Mouse (Mus musculus) midbrain, embryonic 16.5 days (tissue): ENCODE measurements at regions not wholly inside any gene's neighbourhood (a gene's known extent, or its start where the extent isn't known, plus 50 kb on each side); places are given as distances from the start of the nearest gene placed in this dataset.

Experiments used
- ATAC-seq: fragments of 200-750 bp; cut with Nextera tagmentation; 2 replicates; pipeline ENCODE4 v1.8.0; 2017; ENCODE audit warnings: moderate TSS enrichment
- H3K27ac ChIP-seq: fragments of 300-500 bp; sonication (generic); 2 replicates; pipeline ENCODE4 v1.5.1; 2014; ENCODE audit warnings: mild to moderate bottlenecking, low read length, mixed read lengths
- H3K27me3 ChIP-seq: fragments of 300-500 bp; sonication (generic); 2 replicates; pipeline ENCODE4 v1.6.1; 2014; ENCODE audit warnings: low read depth, low read length, mixed read lengths; ENCODE audit not compliant: control insufficient read depth, insufficient read depth
- H3K36me3 ChIP-seq: fragments of 300-500 bp; sonication (generic); 2 replicates; pipeline ENCODE4 v1.6.1; 2014; ENCODE audit warnings: mild to moderate bottlenecking, low read length, moderate library complexity, mixed read lengths; ENCODE audit not compliant: control insufficient read depth, insufficient read depth
- H3K4me1 ChIP-seq: fragments of 300-500 bp; sonication (generic); 2 replicates; pipeline ENCODE4 v1.6.1; 2014; ENCODE audit warnings: mild to moderate bottlenecking, low read length, mixed read lengths; ENCODE audit not compliant: control insufficient read depth, insufficient read depth
- H3K4me2 ChIP-seq: fragments of 300-500 bp; sonication (generic); 2 replicates; pipeline ENCODE4 v1.6.1; 2014; ENCODE audit warnings: mild to moderate bottlenecking, low read length, mixed read lengths
- H3K4me3 ChIP-seq: fragments of 300-500 bp; sonication (generic); 2 replicates; pipeline ENCODE4 v1.5.1; 2014; ENCODE audit warnings: low read depth, mild to moderate bottlenecking, low read length, moderate library complexity, mixed read lengths
- H3K9ac ChIP-seq: fragments of 300-500 bp; sonication (generic); 2 replicates; pipeline ENCODE4 v1.6.1; 2014; ENCODE audit warnings: low read depth, low read length, mixed read lengths
- H3K9me3 ChIP-seq: fragments of 300-500 bp; sonication (generic); replicated peaks from 2 replicates; pipeline ENCODE4 v1.6.1; 2014; ENCODE audit warnings: mild to moderate bottlenecking, low read length, mixed read lengths; ENCODE audit not compliant: control insufficient read depth, poor library complexity, severe bottlenecking
- WGBS: fragments of 180-500 bp; shearing (Covaris S2); extraction: QIAGEN DNeasy Blood & Tissue Kit; methylation state at CpG from one replicate; pipeline ENCODE4 v1.1.7; 2014; 5-methylcytosine and 5-hydroxymethylcytosine counted together

DNA sequence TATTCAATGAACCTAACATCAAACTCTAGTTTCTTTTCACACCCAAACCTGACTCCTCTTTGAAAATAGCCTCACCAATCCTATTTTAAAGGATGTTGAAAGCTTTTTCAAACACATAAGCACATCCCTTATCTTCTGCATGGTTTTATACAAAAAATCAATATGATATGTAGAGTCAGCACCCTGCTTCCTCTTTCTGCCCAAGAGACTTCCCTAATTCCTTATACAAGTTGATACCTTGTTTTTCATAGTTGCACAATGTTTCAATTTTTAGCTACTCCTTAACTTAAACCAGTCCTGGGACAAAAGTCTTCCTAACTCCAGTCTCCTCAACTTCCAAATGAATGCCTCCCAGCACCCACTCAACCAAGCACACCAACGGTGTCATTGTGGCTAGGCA lies 266.1 kb upstream of the Dynlrb2 start:
- Histone ChIP-seq H3K4me1 (peaks cover 2% of the 10 kb centered on the region; the same call in 1 of the 2 replicates), H3K27me3 (no peaks in the 10 kb centered on the region), H3K9ac (no peak overlapping the region), H3K9me3 (no peaks in the 10 kb centered on the region), H3K36me3 (no peaks in the 10 kb centered on the region), H3K27ac (no peak overlapping the region), H3K4me3 (no peak overlapping the region), H3K4me2 (no peak overlapping the region)
- ATAC-seq: no peak
- WGBS: 90% methylated on average over 1 of the region's 1 CpGs

DNA sequence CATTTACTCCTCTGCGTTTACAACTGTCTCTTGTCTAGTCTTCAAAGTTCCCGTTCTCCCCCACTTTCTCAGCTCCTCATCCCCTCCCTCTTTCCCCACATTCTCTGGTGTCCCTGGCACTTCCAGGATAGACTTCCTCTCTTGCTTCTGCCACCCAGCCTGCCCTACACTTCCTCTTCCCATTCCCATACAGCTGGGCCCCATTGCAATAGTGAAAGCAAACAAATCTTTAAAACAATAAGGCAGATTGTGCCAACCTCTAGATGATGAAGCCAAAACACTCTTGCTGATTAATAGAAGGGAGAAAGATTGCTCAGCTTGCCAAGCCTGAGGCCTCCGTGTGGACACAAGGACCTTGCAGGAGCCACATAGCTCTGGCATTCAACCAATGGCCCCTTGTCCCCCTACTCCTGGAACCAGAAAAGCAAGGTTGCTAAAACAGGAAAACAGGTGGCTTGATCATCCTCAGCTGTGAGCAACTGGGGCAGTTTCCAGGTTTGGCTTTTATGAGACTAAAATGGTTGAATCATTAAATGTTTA lies 267.1 kb upstream of the Dynlrb2 start:
- no peaks in the 10 kb centered on the region for H3K36me3 ChIP-seq
- WGBS: 89% methylated on average over 3 of the region's 3 CpGs
- H3K4me3 ChIP-seq: no peak overlapping the region
- ATAC-seq: no peak
- no peaks in the 10 kb centered on the region for H3K9me3 ChIP-seq
- H3K27ac ChIP-seq: no peak overlapping the region
- H3K27me3 ChIP-seq: no peaks in the 10 kb centered on the region
- no peak overlapping the region for H3K4me2 ChIP-seq
- no peak overlapping the region for H3K9ac ChIP-seq
- no peaks in the 10 kb centered on the region for H3K4me1 ChIP-seq

DNA sequence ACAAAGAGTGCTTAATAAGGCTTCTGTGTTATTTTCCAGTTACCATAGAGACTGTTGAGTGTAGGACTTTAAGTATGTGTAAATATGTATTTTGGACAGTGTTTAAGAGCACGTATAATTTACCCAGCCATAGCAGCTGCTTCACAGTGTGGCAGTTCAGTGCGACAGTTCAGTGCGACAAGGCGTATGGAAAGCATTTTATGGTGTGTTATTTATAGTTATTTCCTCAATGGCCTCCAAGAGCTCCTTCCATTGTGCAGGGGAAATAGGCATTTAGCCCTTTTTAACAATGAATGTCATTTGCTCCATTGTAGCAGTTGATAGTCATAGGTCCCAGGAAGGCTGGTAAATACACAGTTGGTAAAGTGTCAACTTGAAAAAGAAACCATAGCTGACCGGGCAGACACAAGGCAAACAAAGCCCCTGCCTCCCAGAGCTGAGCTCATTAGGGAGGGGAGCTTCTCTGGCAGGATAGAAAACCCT lies 275.1 kb upstream of the Dynlrb2 start:
- Histone ChIP-seq H3K4me3 (no peak overlapping the region), H3K36me3 (no peaks in the 10 kb centered on the region), H3K27ac (no peak overlapping the region), H3K4me2 (no peak overlapping the region), H3K9me3 (no peaks in the 10 kb centered on the region), H3K27me3 (no peaks in the 10 kb centered on the region), H3K4me1 (no peaks in the 10 kb centered on the region), H3K9ac (no peak overlapping the region)
- WGBS: 17% methylated on average over 5 of the region's 5 CpGs
- ATAC-seq: no peak

DNA sequence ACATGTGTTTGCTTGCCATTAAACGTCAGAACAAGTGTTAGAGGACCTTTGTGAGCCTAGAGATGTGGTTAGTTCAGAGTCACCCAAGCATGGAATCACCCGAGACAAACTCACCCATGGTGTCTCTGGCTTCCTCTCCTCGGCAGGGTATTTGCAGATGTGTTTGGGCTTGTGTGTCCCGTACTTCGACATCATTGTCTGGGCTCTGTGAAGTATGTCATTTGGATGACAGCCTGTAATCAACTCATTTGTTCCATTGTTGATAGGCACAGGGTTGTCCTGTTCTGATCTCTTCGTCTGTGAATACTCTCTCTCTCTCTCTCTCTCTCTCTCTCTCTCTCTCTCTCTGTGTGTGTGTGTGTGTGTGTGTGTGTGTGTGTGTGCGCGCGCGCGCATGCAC lies 277.8 kb upstream of the Dynlrb2 start:
- H3K27ac ChIP-seq: no peak overlapping the region
- H3K36me3 ChIP-seq: no peaks in the 10 kb centered on the region
- H3K9me3 ChIP-seq: no peaks in the 10 kb centered on the region
- H3K27me3 ChIP-seq: no peaks in the 10 kb centered on the region
- no peak overlapping the region for H3K4me2 ChIP-seq
- 64% methylated on average over 11 of the region's 11 CpGs for WGBS
- no peak for ATAC-seq
- no peaks in the 10 kb centered on the region for H3K4me1 ChIP-seq
- H3K9ac ChIP-seq: no peak overlapping the region
- H3K4me3 ChIP-seq: no peak overlapping the region

DNA sequence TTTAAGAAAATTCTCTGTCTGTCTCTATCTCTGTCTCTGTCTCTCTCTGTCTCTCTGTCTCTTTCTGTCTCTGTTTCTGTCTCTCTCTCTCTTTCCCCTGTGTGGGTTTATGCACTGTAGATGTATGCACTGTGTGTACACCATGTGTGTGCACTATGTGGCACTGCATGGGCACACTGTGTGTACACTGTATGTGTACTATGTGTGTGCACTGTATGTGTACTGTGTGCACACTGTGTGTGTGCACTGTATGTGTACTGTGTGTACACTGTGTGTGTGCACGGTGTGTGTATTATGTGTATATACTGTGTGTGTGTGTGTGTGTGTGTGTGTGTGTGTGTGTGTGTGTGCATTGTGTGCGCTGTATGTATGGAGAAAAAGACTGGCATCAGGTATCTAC lies 281.5 kb upstream of the Dynlrb2 start:
- Histone ChIP-seq H3K9ac (no peak overlapping the region), H3K4me2 (no peak overlapping the region), H3K27me3 (no peaks in the 10 kb centered on the region), H3K9me3 (no peaks in the 10 kb centered on the region), H3K4me1 (no peaks in the 10 kb centered on the region), H3K4me3 (no peak overlapping the region), H3K27ac (no peak overlapping the region), H3K36me3 (no peaks in the 10 kb centered on the region)
- WGBS: 100% methylated on average over 2 of the region's 2 CpGs
- ATAC-seq: no peak

DNA sequence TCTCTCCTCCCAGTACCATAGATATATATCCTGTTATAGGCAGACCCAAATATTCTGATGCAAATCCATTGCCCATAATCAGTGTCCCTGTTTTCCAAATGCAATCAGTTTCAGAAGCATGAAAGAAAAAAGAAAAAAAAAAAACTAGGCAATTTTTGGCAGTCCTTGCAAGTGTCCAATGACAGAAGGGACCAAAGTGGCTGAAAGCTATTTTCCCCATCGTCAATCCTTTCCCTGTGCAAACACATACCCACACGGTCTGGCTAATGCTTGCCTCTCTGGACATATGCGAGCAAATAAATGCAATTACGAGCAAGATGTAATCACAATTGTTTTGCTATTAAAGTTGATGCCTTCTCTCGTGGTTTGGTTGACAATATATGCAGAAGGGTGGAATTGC lies 288.9 kb upstream of the Dynlrb2 start:
- Histone ChIP-seq H3K36me3 (no peaks in the 10 kb centered on the region), H3K27me3 (no peaks in the 10 kb centered on the region), H3K4me3 (no peak overlapping the region), H3K4me1 (no peaks in the 10 kb centered on the region), H3K27ac (no peak overlapping the region), H3K4me2 (no peak overlapping the region), H3K9me3 (no peaks in the 10 kb centered on the region), H3K9ac (no peak overlapping the region)
- 74% methylated on average over 5 of the region's 5 CpGs for WGBS
- no peak for ATAC-seq

DNA sequence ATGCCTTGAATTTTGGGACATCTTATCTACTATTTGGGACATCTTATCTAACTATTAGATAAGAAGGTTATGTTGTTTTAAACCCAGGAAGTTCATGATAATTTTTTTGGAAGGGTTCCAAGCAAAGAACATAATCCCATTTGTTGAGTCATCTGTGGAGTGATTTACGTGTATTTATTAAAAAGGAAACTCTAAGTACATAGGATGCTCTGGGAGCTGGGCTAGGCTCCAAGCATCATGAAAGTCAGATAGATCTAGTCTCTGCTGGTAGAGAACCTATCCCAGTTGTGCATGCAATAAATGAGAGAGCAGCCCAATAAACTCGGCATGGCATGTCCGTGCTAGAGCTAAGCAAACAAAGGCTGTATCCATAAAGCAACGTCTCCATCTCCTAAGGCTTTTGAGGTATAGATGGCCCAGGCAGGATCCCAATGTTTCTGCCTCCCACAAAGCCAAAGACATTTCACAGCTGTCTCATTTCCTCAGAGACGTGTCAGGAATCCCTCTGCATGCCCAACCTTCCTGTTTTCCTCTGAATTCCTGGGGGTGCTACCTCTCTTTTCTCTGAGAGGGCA lies 289.4 kb upstream of the Dynlrb2 start:
- no peaks in the 10 kb centered on the region for H3K36me3 ChIP-seq
- WGBS: 66% methylated on average over 5 of the region's 5 CpGs
- H3K27ac ChIP-seq: no peak overlapping the region
- H3K27me3 ChIP-seq: no peaks in the 10 kb centered on the region
- no peak for ATAC-seq
- H3K9ac ChIP-seq: no peak overlapping the region
- H3K4me1 ChIP-seq: no peaks in the 10 kb centered on the region
- H3K9me3 ChIP-seq: no peaks in the 10 kb centered on the region
- no peak overlapping the region for H3K4me3 ChIP-seq
- H3K4me2 ChIP-seq: no peak overlapping the region

DNA sequence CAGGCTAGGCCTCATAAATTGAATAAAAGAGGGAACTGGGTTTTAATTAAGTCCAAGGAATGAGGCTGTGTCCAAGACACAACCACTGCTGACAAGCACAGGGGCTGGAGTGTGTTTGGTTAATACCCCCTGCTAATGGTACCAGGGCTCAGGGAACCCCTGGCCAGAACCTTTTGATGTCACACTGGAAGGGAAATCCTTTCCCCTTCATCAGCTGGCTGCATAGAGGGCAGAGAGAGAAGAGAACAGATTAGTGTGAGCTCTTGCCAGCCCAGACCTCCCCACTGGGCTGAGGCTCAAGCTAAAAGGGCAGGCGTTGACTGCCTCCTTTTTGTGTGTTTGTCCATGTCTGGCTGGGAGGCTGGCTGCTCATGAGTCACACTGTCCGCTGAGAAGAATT lies 301.1 kb upstream of the Dynlrb2 start:
- H3K36me3 ChIP-seq: no peaks in the 10 kb centered on the region
- ATAC-seq: peak; percentile 70; the same call in 1 of the 2 replicates
- no peaks in the 10 kb centered on the region for H3K9me3 ChIP-seq
- H3K27me3 ChIP-seq: no peaks in the 10 kb centered on the region
- H3K9ac ChIP-seq: no peak overlapping the region
- H3K4me3 ChIP-seq: no peak overlapping the region
- H3K4me1 ChIP-seq: peaks cover 3% of the 10 kb centered on the region; the same call in 1 of the 2 replicates
- no peak overlapping the region for H3K27ac ChIP-seq
- no peak overlapping the region for H3K4me2 ChIP-seq
- 10% methylated on average over 2 of the region's 2 CpGs for WGBS

DNA sequence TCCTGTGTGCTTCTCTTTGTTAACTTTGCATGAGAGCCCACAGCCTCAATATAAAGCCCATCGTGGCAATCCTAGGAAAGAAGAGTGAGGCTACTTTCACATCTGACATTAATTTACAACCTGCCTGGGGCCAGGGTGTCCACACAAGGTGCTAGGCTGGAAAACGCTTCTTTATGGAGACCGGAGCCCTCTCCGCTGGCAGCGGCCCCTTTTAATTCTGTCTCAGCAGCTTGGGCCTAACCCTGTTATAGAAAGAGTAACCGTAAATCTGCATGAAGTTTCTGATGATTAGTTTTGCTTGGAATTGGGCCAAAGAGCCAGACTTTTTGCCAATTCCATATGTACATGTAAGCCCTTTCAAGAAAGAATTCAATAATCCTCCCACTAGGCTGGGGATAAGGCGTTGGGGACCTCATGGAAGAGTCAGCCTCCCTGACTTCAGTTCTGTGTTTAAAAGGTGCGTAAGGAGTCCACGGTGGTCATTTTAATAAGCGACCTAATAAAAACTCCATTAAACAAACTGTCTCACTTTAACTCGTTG lies 304.2 kb upstream of the Dynlrb2 start:
- H3K9ac ChIP-seq: no peak overlapping the region
- H3K4me3 ChIP-seq: no peak overlapping the region
- 73% methylated on average over 11 of the region's 11 CpGs for WGBS
- no peak for ATAC-seq
- H3K36me3 ChIP-seq: no peaks in the 10 kb centered on the region
- peaks cover 3% of the 10 kb centered on the region; the same call in 1 of the 2 replicates for H3K4me1 ChIP-seq
- H3K9me3 ChIP-seq: no peaks in the 10 kb centered on the region
- H3K27me3 ChIP-seq: no peaks in the 10 kb centered on the region
- H3K4me2 ChIP-seq: no peak overlapping the region
- H3K27ac ChIP-seq: no peak overlapping the region
